Mouse (Mus musculus) macrophage (primary cell): ENCODE measurements around the gene Hba-x. TPM values are rescaled to one million over a fixed set of nuclear protein-coding genes. Genes with fewer than 3 reads are reported as not detected.
"Not testable (repeated sequence)": the region's sequence is repeated elsewhere in the genome, so short reads cannot be mapped to it uniquely, and the experiment has no call there.

Experiments
- H3K27ac ChIP-seq: fragments of 350-480 bp; formaldehyde crosslinking; 2 replicates; pipeline ENCODE4 v1.9.0; 2021
- H3K36me3 ChIP-seq: fragments of 350-480 bp; formaldehyde crosslinking; 2 replicates; pipeline ENCODE4 v1.9.0; 2021; ENCODE audit errors: inconsistent target
- H3K4me3 ChIP-seq: fragments of 350-480 bp; formaldehyde crosslinking; 2 replicates; pipeline ENCODE4 v1.9.0; 2021; ENCODE audit errors: inconsistent target
- H3K79me2 ChIP-seq: fragments of 350-480 bp; formaldehyde crosslinking; 2 replicates; pipeline ENCODE4 v1.9.0; 2021; ENCODE audit errors: inconsistent target
- WGBS: methylation state at CpG from one replicate; pipeline ENCODE4 v1.1.7; 2026; ENCODE audit warnings: inconsistent platforms; ENCODE audit not compliant: missing documents; 5-methylcytosine and 5-hydroxymethylcytosine counted together
- polyA plus RNA-seq: library from polyadenylated mRNA; stranded (reverse); fragments of 250-400 nt; gene quantifications from 3 replicates; pipeline ENCODE4 v1.2.4, GENCODE M21; 2018; ENCODE audit warnings: inconsistent platforms

The Hba-x gene
- polyA plus RNA-seq, 1 experiment from 2014 or later = not detected

- not testable (repeated sequence) for H3K79me2 ChIP-seq, H3K4me3 ChIP-seq, H3K36me3 ChIP-seq, H3K27ac ChIP-seq
- 20% methylated on average over 29 of the region's 33 CpGs for WGBS
Observed at GRCm38 (mm10) chr11:32286695-32287492, 10.7 kb downstream of the Hba-x start, which contains the start of gene Hbq1b. Gene Hbq1b (plus strand): TSS chr11:32286965.

GRCm38 (mm10) chr11:32287493-32287825 lies 11.3 kb downstream of the Hba-x start:
- WGBS = 74% methylated on average over 9 of the region's 9 CpGs
- Histone ChIP-seq H3K79me2 (no peaks in the 10 kb centered on the region), H3K36me3 (no peaks in the 10 kb centered on the region), H3K4me3 (no peak overlapping the region), H3K27ac (no peak overlapping the region)

- not testable (repeated sequence) for H3K79me2 ChIP-seq, H3K4me3 ChIP-seq, H3K36me3 ChIP-seq, H3K27ac ChIP-seq
- WGBS = 90% methylated on average over 3 of the region's 4 CpGs
Observed at GRCm38 (mm10) chr11:32292819-32293218, 16.6 kb downstream of the Hba-x start.

GRCm38 (mm10) chr11:32293479-32293878 lies 17.3 kb downstream of the Hba-x start:
- H3K79me2 ChIP-seq, H3K4me3 ChIP-seq, H3K36me3 ChIP-seq, H3K27ac ChIP-seq: not testable (repeated sequence)
- WGBS = 60% methylated on average over 3 of the region's 3 CpGs

GRCm38 (mm10) chr11:32296203-32296602 lies 20.0 kb downstream of the Hba-x start, which contains the start of gene Hba-a2:
Gene Hba-a2 (plus strand): TSS chr11:32296489.
- not testable (repeated sequence) for H3K27ac ChIP-seq, H3K4me3 ChIP-seq, H3K79me2 ChIP-seq, H3K36me3 ChIP-seq
- no CpG with 5 or more reads among the region's 4 CpGs for WGBS

- 71% methylated on average over 1 of the region's 2 CpGs for WGBS
- H3K79me2 ChIP-seq, H3K4me3 ChIP-seq, H3K36me3 ChIP-seq, H3K27ac ChIP-seq: not testable (repeated sequence)
Observed at GRCm38 (mm10) chr11:32297417-32297816, 21.2 kb downstream of the Hba-x start.

GRCm38 (mm10) chr11:32297866-32298531 lies 21.8 kb downstream of the Hba-x start:
- 100% methylated on average over 1 of the region's 1 CpGs for WGBS
- H3K27ac ChIP-seq = no peak overlapping the region
- no peaks in the 10 kb centered on the region for H3K36me3 ChIP-seq
- H3K79me2 ChIP-seq = no peaks in the 10 kb centered on the region
- H3K4me3 ChIP-seq = no peak overlapping the region

- no peak overlapping the region for H3K27ac ChIP-seq
- H3K79me2 ChIP-seq = no peaks in the 10 kb centered on the region
- H3K36me3 ChIP-seq = no peaks in the 10 kb centered on the region
- 100% methylated on average over 2 of the region's 2 CpGs for WGBS
- H3K4me3 ChIP-seq = no peak overlapping the region
Observed at GRCm38 (mm10) chr11:32298532-32298918, 22.3 kb downstream of the Hba-x start.

- H3K79me2 ChIP-seq, H3K27ac ChIP-seq, H3K36me3 ChIP-seq, H3K4me3 ChIP-seq: not testable (repeated sequence)
- WGBS = 10% methylated on average over 16 of the region's 16 CpGs
Observed at GRCm38 (mm10) chr11:32299865-32300264, 23.7 kb downstream of the Hba-x start, which contains the start of gene Hbq1a. Gene Hbq1a (plus strand): TSS chr11:32300069.

GRCm38 (mm10) chr11:32300279-32301267 lies 24.4 kb downstream of the Hba-x start:
- H3K27ac ChIP-seq = no peak overlapping the region
- H3K36me3 ChIP-seq = no peaks in the 10 kb centered on the region
- H3K4me3 ChIP-seq = no peak overlapping the region
- H3K79me2 ChIP-seq = no peaks in the 10 kb centered on the region
- 42% methylated on average over 13 of the region's 17 CpGs for WGBS

GRCm38 (mm10) chr11:32301506-32301905 lies 25.3 kb downstream of the Hba-x start:
- WGBS = 73% methylated on average over 1 of the region's 1 CpGs
- Histone ChIP-seq H3K79me2 (no peaks in the 10 kb centered on the region), H3K36me3 (no peaks in the 10 kb centered on the region), H3K4me3 (no peak overlapping the region), H3K27ac (no peak overlapping the region)

- Histone ChIP-seq H3K4me3 (no peak overlapping the region), H3K36me3 (no peaks in the 10 kb centered on the region), H3K79me2 (no peaks in the 10 kb centered on the region), H3K27ac (no peak overlapping the region)
- 52% methylated on average over 2 of the region's 2 CpGs for WGBS
Observed at GRCm38 (mm10) chr11:32302824-32303419, 26.7 kb downstream of the Hba-x start.

GRCm38 (mm10) chr11:32303455-32303854 lies 27.3 kb downstream of the Hba-x start:
- WGBS = 82% methylated on average over 1 of the region's 1 CpGs
- H3K27ac ChIP-seq = no peak overlapping the region
- no peak overlapping the region for H3K4me3 ChIP-seq
- H3K36me3 ChIP-seq = no peaks in the 10 kb centered on the region
- no peaks in the 10 kb centered on the region for H3K79me2 ChIP-seq

- Histone ChIP-seq H3K79me2 (no peaks in the 10 kb centered on the region), H3K4me3 (no peak overlapping the region), H3K36me3 (no peaks in the 10 kb centered on the region), H3K27ac (no peak overlapping the region)
- 70% methylated on average over 1 of the region's 1 CpGs for WGBS
Observed at GRCm38 (mm10) chr11:32307006-32307405, 30.8 kb downstream of the Hba-x start.
